Mouse (Mus musculus): ENCODE measurements around the gene Car5a. TPM values are rescaled to one million over a fixed set of nuclear protein-coding genes. Genes with fewer than 3 reads are reported as not detected.
A peak's percentile ranks its signal among the peaks of the same experiment; 100 is the strongest.

Gene Car5a
- polyA plus RNA-seq (2016; fragmentation: Nextera tagmentation; extraction: Ambion mirVana), result not detected in 2 replicates

- H3K27ac ChIP-seq (ENCODE audit: poor library complexity, severe bottlenecking), result no peak within 1 kb of the TSS
- ATAC-seq (ENCODE audit: insufficient number of reproducible peaks, low FRiP score), result no peak
- H3K4me1 ChIP-seq (replicated peaks), result peaks cover 28% of the 10 kb centered on the region
- no peaks in the 10 kb centered on the region for H3K36me3 ChIP-seq
- H3K9ac ChIP-seq, result no peak within 1 kb of the TSS
- H3K4me2 ChIP-seq, result no peak within 1 kb of the TSS
- H3K27me3 ChIP-seq (replicated peaks), result peaks cover 11% of the 10 kb centered on the region; the same call in 1 of the 2 replicates
- H3K9me3 ChIP-seq (replicated peaks), result no peaks in the 10 kb centered on the region
- H3K4me3 ChIP-seq, result no peak within 1 kb of the TSS
These were observed at the start of gene Car5a for GRCm38 (mm10) chr8:121944831-121945230. Gene Car5a, minus strand, starts transcription at chr8:121944904.

- Histone ChIP-seq H3K4me1 (replicated peaks) (peaks cover 12% of the 10 kb centered on the region), H3K9me3 (replicated peaks) (no peaks in the 10 kb centered on the region), H3K36me3 (peaks cover 81% of the 10 kb centered on the region), H3K9ac (no peak overlapping the region), H3K27me3 (replicated peaks) (no peaks in the 10 kb centered on the region), H3K27ac (ENCODE audit: poor library complexity, severe bottlenecking) (no peak overlapping the region), H3K4me3 (no peak overlapping the region), H3K4me2 (no peak overlapping the region)
- no peak for ATAC-seq (ENCODE audit: insufficient number of reproducible peaks, low FRiP score)
- WGBS, result 85% methylated on average over 4 of the region's 4 CpGs
These were observed 48.2 kb upstream of the Car5a start for GRCm38 (mm10) chr8:121992911-121993310.

- Histone ChIP-seq H3K27ac (ENCODE audit: poor library complexity, severe bottlenecking) (no peak overlapping the region), H3K4me1 (replicated peaks) (peaks cover 12% of the 10 kb centered on the region), H3K36me3 (peaks cover 81% of the 10 kb centered on the region), H3K4me3 (no peak overlapping the region), H3K27me3 (replicated peaks) (no peaks in the 10 kb centered on the region), H3K9me3 (replicated peaks) (no peaks in the 10 kb centered on the region), H3K4me2 (no peak overlapping the region), H3K9ac (no peak overlapping the region)
- ATAC-seq (ENCODE audit: insufficient number of reproducible peaks, low FRiP score), result no peak; the same call in 1 of the 2 replicates
- WGBS, result 85% methylated on average over 7 of the region's 7 CpGs
These were observed 46.9 kb upstream of the Car5a start for GRCm38 (mm10) chr8:121991611-121992010.

- Histone ChIP-seq H3K4me1 (replicated peaks) (peaks cover 12% of the 10 kb centered on the region), H3K27me3 (replicated peaks) (no peaks in the 10 kb centered on the region), H3K4me3 (no peak overlapping the region), H3K36me3 (peaks cover 89% of the 10 kb centered on the region), H3K9me3 (replicated peaks) (no peaks in the 10 kb centered on the region; the same call in 1 of the 2 replicates), H3K27ac (ENCODE audit: poor library complexity, severe bottlenecking) (no peak overlapping the region), H3K4me2 (no peak overlapping the region), H3K9ac (no peak overlapping the region)
- no peak for ATAC-seq (ENCODE audit: insufficient number of reproducible peaks, low FRiP score)
- 78% methylated on average over 9 of the region's 9 CpGs for WGBS
These were observed 46.0 kb upstream of the Car5a start for GRCm38 (mm10) chr8:121990506-121991255.

GRCm38 (mm10) chr8:121987892-121988291 lies 43.2 kb upstream of the Car5a start:
- Histone ChIP-seq H3K36me3 (peaks cover 92% of the 10 kb centered on the region), H3K4me3 (no peak overlapping the region), H3K4me1 (replicated peaks) (no peaks in the 10 kb centered on the region; the same call in 1 of the 2 replicates), H3K27ac (ENCODE audit: poor library complexity, severe bottlenecking) (no peak overlapping the region), H3K27me3 (replicated peaks) (no peaks in the 10 kb centered on the region), H3K9me3 (replicated peaks) (no peaks in the 10 kb centered on the region; the same call in 1 of the 2 replicates), H3K9ac (no peak overlapping the region), H3K4me2 (no peak overlapping the region)
- ATAC-seq (ENCODE audit: insufficient number of reproducible peaks, low FRiP score), result no peak
- WGBS, result 92% methylated on average over 5 of the region's 5 CpGs

GRCm38 (mm10) chr8:121985673-121986072 lies 41.0 kb upstream of the Car5a start:
- H3K4me3 ChIP-seq, result no peak overlapping the region
- no peak overlapping the region for H3K4me2 ChIP-seq
- H3K27ac ChIP-seq (ENCODE audit: poor library complexity, severe bottlenecking), result no peak overlapping the region
- no peak for ATAC-seq (ENCODE audit: insufficient number of reproducible peaks, low FRiP score)
- no peak overlapping the region for H3K9ac ChIP-seq
- H3K36me3 ChIP-seq, result peaks cover 92% of the 10 kb centered on the region
- WGBS, result 96% methylated on average over 3 of the region's 3 CpGs
- no peaks in the 10 kb centered on the region for H3K27me3 ChIP-seq (replicated peaks)
- H3K9me3 ChIP-seq (replicated peaks), result no peaks in the 10 kb centered on the region; the same call in 1 of the 2 replicates
- peaks cover 6% of the 10 kb centered on the region for H3K4me1 ChIP-seq (replicated peaks)

GRCm38 (mm10) chr8:121981520-121981895 lies 36.8 kb upstream of the Car5a start:
- H3K36me3 ChIP-seq, result peaks cover 80% of the 10 kb centered on the region
- H3K27ac ChIP-seq (ENCODE audit: poor library complexity, severe bottlenecking), result no peak overlapping the region
- WGBS, result 90% methylated on average over 7 of the region's 7 CpGs
- no peak overlapping the region for H3K4me3 ChIP-seq
- H3K4me2 ChIP-seq, result no peak overlapping the region
- no peaks in the 10 kb centered on the region for H3K27me3 ChIP-seq (replicated peaks)
- no peak for ATAC-seq (ENCODE audit: insufficient number of reproducible peaks, low FRiP score)
- H3K9me3 ChIP-seq (replicated peaks), result no peaks in the 10 kb centered on the region; the same call in 1 of the 2 replicates
- H3K4me1 ChIP-seq (replicated peaks), result peaks cover 9% of the 10 kb centered on the region
- H3K9ac ChIP-seq, result no peak overlapping the region

- no peak for ATAC-seq (ENCODE audit: insufficient number of reproducible peaks, low FRiP score)
- peaks cover 9% of the 10 kb centered on the region for H3K4me1 ChIP-seq (replicated peaks)
- no peak overlapping the region for H3K27ac ChIP-seq (ENCODE audit: poor library complexity, severe bottlenecking)
- H3K4me3 ChIP-seq, result no peak overlapping the region
- H3K9me3 ChIP-seq (replicated peaks), result no peaks in the 10 kb centered on the region; the same call in 1 of the 2 replicates
- no peak overlapping the region for H3K9ac ChIP-seq
- no peak overlapping the region for H3K4me2 ChIP-seq
- WGBS, result 82% methylated on average over 11 of the region's 11 CpGs
- no peaks in the 10 kb centered on the region for H3K27me3 ChIP-seq (replicated peaks)
- H3K36me3 ChIP-seq, result peaks cover 80% of the 10 kb centered on the region
These were observed 36.3 kb upstream of the Car5a start for GRCm38 (mm10) chr8:121980792-121981519.

GRCm38 (mm10) chr8:121978670-121979069 lies 34.0 kb upstream of the Car5a start:
- Histone ChIP-seq H3K9ac (no peak overlapping the region), H3K27ac (ENCODE audit: poor library complexity, severe bottlenecking) (no peak overlapping the region), H3K4me3 (no peak overlapping the region), H3K4me2 (no peak overlapping the region), H3K27me3 (replicated peaks) (no peaks in the 10 kb centered on the region), H3K9me3 (replicated peaks) (no peaks in the 10 kb centered on the region), H3K36me3 (peaks cover 83% of the 10 kb centered on the region), H3K4me1 (replicated peaks) (peaks cover 9% of the 10 kb centered on the region)
- WGBS, result 92% methylated on average over 13 of the region's 13 CpGs
- ATAC-seq (ENCODE audit: insufficient number of reproducible peaks, low FRiP score), result no peak

GRCm38 (mm10) chr8:121977819-121978590 lies 33.3 kb upstream of the Car5a start:
- Histone ChIP-seq H3K4me1 (replicated peaks) (peaks cover 9% of the 10 kb centered on the region), H3K36me3 (peaks cover 77% of the 10 kb centered on the region), H3K27me3 (replicated peaks) (no peaks in the 10 kb centered on the region), H3K9me3 (replicated peaks) (no peaks in the 10 kb centered on the region), H3K4me2 (no peak overlapping the region), H3K9ac (no peak overlapping the region), H3K27ac (ENCODE audit: poor library complexity, severe bottlenecking) (no peak overlapping the region), H3K4me3 (no peak overlapping the region)
- 73% methylated on average over 8 of the region's 8 CpGs for WGBS
- peak; percentile 75 for ATAC-seq (ENCODE audit: insufficient number of reproducible peaks, low FRiP score)

GRCm38 (mm10) chr8:121973906-121974305 lies 29.2 kb upstream of the Car5a start:
- H3K9me3 ChIP-seq (replicated peaks), result no peaks in the 10 kb centered on the region
- H3K27ac ChIP-seq (ENCODE audit: poor library complexity, severe bottlenecking), result no peak overlapping the region
- WGBS, result 94% methylated on average over 28 of the region's 28 CpGs
- no peak overlapping the region for H3K4me2 ChIP-seq
- peaks cover 16% of the 10 kb centered on the region for H3K4me1 ChIP-seq (replicated peaks)
- ATAC-seq (ENCODE audit: insufficient number of reproducible peaks, low FRiP score), result no peak
- H3K9ac ChIP-seq, result no peak overlapping the region
- H3K27me3 ChIP-seq (replicated peaks), result no peaks in the 10 kb centered on the region
- no peak overlapping the region for H3K4me3 ChIP-seq
- peaks cover 50% of the 10 kb centered on the region for H3K36me3 ChIP-seq
